Mouse (Mus musculus): ENCODE measurements at regions not wholly inside any gene's neighbourhood (a gene's known extent, or its start where the extent isn't known, plus 50 kb on each side); places are given as distances from the start of the nearest gene placed in this dataset.

- no peak for DNase-seq (ENCODE audit: low read depth, low spot score)
- in situ Hi-C loops (cut with MboI; ENCODE audit: low pct_unique_long_range_greater_than_20kb): loop anchor here (5.0 kb wide), 2 partner anchors 66 to 284 kb away; no protein-coding TSS in a partner anchor
- H3K27me3 ChIP-seq: no peaks in the 10 kb centered on the region
- CTCF ChIA-PET: interaction anchor here (0.9 to 5.7 kb wide), 4 partner anchors 13 to 282 kb away, joined by 4 to 42 read pairs (median 12); no protein-coding TSS in a partner anchor
- no peak for ATAC-seq
- TF ChIP-seq CTCF (IDR thresholded peaks at IDR 0.05): no peak
- POLR2A ChIA-PET: interaction anchor here (2.3 kb wide), 1 partner anchor 132 kb away, joined by 9 read pairs; no protein-coding TSS in a partner anchor
Observed at GRCm38 (mm10) chr10:39238596-39238995, 75.0 kb upstream of the Ccn6 start.

DNA sequence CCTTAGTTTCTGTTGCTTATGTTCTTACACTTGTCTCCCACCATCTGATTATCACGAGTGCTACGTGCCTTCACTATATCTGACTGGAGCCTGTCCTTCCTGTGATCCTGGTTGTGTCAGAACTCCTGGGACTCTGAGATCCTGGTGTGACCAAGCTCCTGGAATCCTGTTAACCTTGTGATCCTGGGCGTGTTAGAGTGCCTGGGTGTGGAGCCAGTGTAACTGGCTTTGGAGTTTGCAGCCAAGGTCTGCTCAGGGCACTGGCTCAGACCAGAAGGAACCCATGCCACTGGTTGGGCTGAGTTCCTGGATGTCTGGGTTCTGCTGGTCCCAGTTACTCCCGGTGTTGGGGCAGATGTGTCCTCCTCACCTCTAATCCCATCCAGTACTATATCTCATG lies 74.0 kb upstream of the Ccn6 start:
- H3K27me3 ChIP-seq: no peaks in the 10 kb centered on the region
- in situ Hi-C loops (cut with MboI; ENCODE audit: low pct_unique_long_range_greater_than_20kb): loop anchor here (5.0 kb wide), 2 partner anchors 65 to 285 kb away; no protein-coding TSS in a partner anchor
- TF ChIP-seq CTCF (IDR thresholded peaks at IDR 0.05): no peak
- CTCF ChIA-PET: no interaction called here
- ATAC-seq (no peak), DNase-seq (ENCODE audit: low read depth, low spot score) (no peak)
- POLR2A ChIA-PET: no interaction called here

- no peaks in the 10 kb centered on the region for H3K27me3 ChIP-seq
- ChIA-PET CTCF (no interaction called here), POLR2A (no interaction called here)
- in situ Hi-C loops (cut with MboI; ENCODE audit: low pct_unique_long_range_greater_than_20kb): no loop called here
- ATAC-seq (no peak), DNase-seq (ENCODE audit: low read depth, low spot score) (no peak)
- no peak for TF ChIP-seq CTCF (IDR thresholded peaks at IDR 0.05)
Observed at GRCm38 (mm10) chr10:39233926-39234450, 70.4 kb upstream of the Ccn6 start.

DNA sequence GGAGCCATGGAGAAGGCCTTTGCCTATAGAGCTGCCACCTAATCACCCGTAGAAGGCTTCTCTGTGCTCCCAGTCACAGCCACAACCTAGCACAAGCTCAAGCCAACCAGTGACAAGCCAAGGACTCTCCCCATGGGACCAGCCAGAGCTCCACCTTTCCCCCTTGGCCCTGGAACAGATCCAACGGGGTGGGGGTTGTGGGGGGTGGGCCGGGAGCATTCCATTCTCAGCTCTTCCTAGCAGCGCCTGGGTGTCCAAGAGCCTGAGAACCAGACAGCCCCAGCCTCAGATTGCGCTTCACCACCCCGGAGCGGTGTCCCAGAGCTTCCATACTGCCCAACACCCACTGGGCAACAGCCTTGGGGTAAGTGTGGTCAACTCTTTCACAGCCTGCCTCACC lies 69.6 kb upstream of the Ccn6 start:
- H3K27me3 ChIP-seq: no peaks in the 10 kb centered on the region
- no peak for ATAC-seq
- ChIA-PET POLR2A (no interaction called here), CTCF (no interaction called here)
- in situ Hi-C loops (cut with MboI; ENCODE audit: low pct_unique_long_range_greater_than_20kb): no loop called here
- no peak for DNase-seq (ENCODE audit: low read depth, low spot score)
- no peak for TF ChIP-seq CTCF (IDR thresholded peaks at IDR 0.05)

DNA sequence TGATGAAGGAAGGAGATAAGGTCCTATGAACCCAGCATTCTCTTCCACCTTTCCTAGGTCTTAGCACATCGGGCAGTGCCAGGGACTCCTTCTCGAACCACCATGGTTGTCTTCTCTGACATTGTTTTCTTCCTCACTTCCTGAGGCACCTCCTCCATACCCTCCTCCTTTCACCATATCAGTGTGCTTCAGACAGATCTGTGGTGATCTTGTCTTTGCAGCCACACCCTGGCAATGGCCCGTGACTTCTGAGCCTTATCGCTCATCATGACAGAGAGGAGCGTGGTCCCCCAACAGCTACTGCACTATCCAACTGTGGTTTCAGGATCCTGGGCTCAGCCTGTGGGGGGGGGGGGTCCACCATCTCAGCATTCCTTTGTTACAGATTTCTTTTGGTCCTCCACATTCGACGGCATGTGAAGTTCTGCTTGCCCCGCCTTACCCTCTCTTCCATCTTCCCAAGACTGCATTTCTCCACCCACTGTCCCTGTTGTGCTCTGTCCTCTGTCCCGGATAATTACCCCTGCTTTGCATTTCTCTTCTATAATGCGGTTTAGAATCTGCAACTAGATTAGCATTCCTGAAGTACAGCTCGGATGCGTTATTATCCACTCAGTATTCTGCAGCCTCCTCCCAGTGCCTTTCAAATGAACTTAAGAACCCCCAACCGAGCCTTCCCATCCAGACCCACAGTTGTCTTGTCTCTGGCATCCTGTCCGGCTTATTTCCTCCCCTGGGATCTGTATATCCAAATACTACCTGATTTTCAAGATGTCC lies 67.2 kb upstream of the Ccn6 start:
- ChIA-PET POLR2A (no interaction called here), CTCF (interaction anchor here (1.2 kb wide), 1 partner anchor 60 kb away, joined by 5 read pairs; no protein-coding TSS in a partner anchor)
- DNase-seq (ENCODE audit: low read depth, low spot score) (no peak), ATAC-seq (no peak)
- in situ Hi-C loops (cut with MboI; ENCODE audit: low pct_unique_long_range_greater_than_20kb): no loop called here
- H3K27me3 ChIP-seq: no peaks in the 10 kb centered on the region
- TF ChIP-seq CTCF (IDR thresholded peaks at IDR 0.05): no peak

DNA sequence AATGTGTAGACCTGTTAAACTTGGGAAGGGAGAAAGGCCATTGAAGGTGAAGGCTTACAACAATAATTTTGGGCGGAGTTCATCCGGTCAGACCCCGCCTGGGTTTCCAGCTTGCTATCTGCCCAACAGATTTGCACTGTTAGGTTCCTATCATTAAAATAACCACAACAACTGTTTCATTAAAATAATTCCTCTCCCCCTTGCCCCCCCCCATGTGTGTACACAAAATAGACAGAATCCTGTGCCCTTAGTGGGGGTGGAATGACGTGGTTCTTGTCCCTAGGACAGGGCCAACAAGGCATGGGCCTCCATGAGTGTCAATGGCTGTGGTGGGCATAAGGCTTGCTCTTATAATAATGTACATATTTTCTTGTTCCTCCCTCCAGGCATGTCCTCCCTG lies 65.6 kb upstream of the Ccn6 start:
- H3K27me3 ChIP-seq: no peaks in the 10 kb centered on the region
- in situ Hi-C loops (cut with MboI; ENCODE audit: low pct_unique_long_range_greater_than_20kb): no loop called here
- no peak for DNase-seq (ENCODE audit: low read depth, low spot score)
- ATAC-seq: no peak
- no peak for TF ChIP-seq CTCF (IDR thresholded peaks at IDR 0.05)
- ChIA-PET POLR2A (no interaction called here), CTCF (interaction anchor here (1.0 to 1.3 kb wide), 2 partner anchors 10 to 59 kb away, joined by 3 to 4 read pairs; no protein-coding TSS in a partner anchor)

- ChIA-PET POLR2A (no interaction called here), CTCF (no interaction called here)
- ATAC-seq (no peak), DNase-seq (ENCODE audit: low read depth, low spot score) (no peak)
- in situ Hi-C loops (cut with MboI; ENCODE audit: low pct_unique_long_range_greater_than_20kb): no loop called here
- TF ChIP-seq CTCF (IDR thresholded peaks at IDR 0.05): no peak
- H3K27me3 ChIP-seq: no peaks in the 10 kb centered on the region
Observed at GRCm38 (mm10) chr10:39228027-39228426, 64.4 kb upstream of the Ccn6 start.

DNA sequence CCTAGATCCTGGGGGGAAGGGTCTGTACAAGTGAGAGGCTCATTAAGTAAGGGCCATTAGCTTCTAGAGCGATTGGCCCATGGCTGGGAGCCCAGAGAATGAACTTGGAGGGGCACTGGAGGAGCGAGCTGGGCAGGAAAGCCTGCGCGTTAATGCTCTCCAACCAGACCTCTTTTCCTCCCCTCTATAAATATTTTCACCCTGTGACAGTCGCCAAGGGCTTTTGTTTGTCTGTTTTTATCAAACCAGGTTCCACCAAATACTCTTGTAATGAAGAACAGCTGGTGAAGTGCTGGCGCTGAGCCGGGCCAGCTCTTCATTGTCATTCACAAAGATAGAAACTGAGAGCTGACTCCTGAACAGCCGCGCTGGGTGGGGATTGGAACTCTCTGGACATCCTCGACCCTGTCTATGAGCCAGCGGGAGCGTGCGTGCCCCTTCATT lies 63.9 kb upstream of the Ccn6 start:
- TF ChIP-seq CTCF (IDR thresholded peaks at IDR 0.05): no peak
- POLR2A ChIA-PET: no interaction called here
- in situ Hi-C loops (cut with MboI; ENCODE audit: low pct_unique_long_range_greater_than_20kb): no loop called here
- no peak for ATAC-seq
- H3K27me3 ChIP-seq: no peaks in the 10 kb centered on the region
- CTCF ChIA-PET: interaction anchor here (0.9 kb wide), 1 partner anchor 33 kb away, joined by 3 read pairs; no protein-coding TSS in a partner anchor
- no peak for DNase-seq (ENCODE audit: low read depth, low spot score)

DNA sequence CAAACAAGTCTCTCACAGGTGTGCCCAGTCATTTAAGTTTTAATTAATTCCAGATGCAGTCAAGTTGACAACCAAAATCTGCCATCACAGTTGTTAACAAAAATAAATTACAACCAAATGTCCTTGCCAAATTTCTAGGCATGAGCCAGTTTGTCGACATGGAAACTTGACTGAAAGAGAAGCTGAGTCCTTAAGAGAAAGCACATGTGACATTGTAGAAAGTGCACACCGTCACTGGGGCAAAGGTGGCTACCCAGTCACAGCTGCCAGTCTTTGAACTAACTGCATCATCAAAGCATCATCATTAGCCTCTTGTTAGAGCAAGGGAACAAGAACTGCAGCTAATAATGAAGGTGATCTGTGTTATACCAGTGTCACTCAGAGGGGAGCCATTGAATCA lies 62.9 kb upstream of the Ccn6 start:
- no peak for DNase-seq (ENCODE audit: low read depth, low spot score)
- POLR2A ChIA-PET: no interaction called here
- in situ Hi-C loops (cut with MboI; ENCODE audit: low pct_unique_long_range_greater_than_20kb): no loop called here
- ATAC-seq: no peak
- no peaks in the 10 kb centered on the region for H3K27me3 ChIP-seq
- CTCF ChIA-PET: interaction anchor here (1.5 kb wide), 1 partner anchor 294 kb away, joined by 3 read pairs; no protein-coding TSS in a partner anchor
- no peak for TF ChIP-seq CTCF (IDR thresholded peaks at IDR 0.05)

DNA sequence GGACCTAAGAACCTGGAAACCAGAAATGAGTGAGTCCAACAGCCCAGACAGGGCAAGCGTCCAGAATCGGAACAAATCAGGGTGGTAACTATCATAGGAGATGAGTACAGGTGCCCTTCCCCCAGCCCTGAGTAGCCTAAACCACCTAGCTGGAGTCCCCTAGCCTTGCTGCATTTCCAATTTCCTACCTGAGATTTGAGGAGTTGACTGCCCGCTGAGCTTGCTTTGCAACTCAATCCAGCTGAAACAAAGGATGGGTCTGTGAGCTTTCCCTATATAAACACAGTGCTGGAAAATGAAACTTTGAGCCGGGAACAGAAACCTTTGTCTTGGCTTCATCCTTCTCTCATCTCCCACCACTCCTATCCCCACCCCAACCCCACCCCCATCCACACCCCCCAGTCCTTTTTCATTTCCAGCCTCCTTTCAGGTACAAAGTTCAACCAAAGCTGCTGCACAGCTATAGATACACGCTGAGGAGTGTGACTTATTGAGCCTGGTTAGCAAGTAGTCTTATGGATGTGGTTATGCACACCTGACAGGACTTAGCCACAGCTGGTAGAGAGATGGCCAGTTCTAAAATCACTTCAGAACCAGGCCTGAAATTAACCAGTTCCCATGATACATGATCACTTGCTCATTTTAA lies 61.0 kb upstream of the Ccn6 start:
- in situ Hi-C loops (cut with MboI; ENCODE audit: low pct_unique_long_range_greater_than_20kb): no loop called here
- H3K27me3 ChIP-seq: no peaks in the 10 kb centered on the region
- POLR2A ChIA-PET: interaction anchor here (0.6 kb wide), 1 partner anchor 1031 kb away, joined by 4 read pairs; no protein-coding TSS in a partner anchor
- DNase-seq (ENCODE audit: low read depth, low spot score): no peak
- TF ChIP-seq CTCF (IDR thresholded peaks at IDR 0.05): no peak
- ATAC-seq: no peak
- CTCF ChIA-PET: interaction anchor here (1.3 kb wide), 1 partner anchor 36 kb away, joined by 4 read pairs; no protein-coding TSS in a partner anchor

DNA sequence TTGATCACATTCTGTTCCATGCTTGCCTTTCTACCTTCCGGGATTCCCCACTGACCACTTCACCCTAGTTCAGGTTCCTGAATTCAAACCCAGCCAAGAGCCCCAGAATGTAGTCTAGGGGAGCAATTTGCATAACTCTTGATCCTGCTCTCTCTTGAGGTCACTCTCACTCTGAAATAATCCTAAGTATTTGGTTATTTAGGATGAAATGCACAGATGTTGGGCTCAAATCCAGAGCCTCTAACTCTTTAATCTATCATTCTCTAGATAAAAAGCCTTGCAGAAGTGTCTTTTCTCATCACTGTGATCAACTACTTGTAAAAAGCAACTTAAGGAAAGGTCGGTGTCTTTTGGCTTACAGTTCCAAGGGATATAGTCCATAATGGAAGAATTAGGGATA lies 57.4 kb upstream of the Ccn6 start:
- DNase-seq (ENCODE audit: low read depth, low spot score): no peak
- no peak for ATAC-seq
- CTCF ChIA-PET: no interaction called here
- TF ChIP-seq CTCF (IDR thresholded peaks at IDR 0.05): no peak
- POLR2A ChIA-PET: no interaction called here
- H3K27me3 ChIP-seq: no peaks in the 10 kb centered on the region
- in situ Hi-C loops (cut with MboI; ENCODE audit: low pct_unique_long_range_greater_than_20kb): no loop called here

Measured in Patski (cell line).